Mouse (Mus musculus): ENCODE measurements around the gene Gpam.

Gpam gene

GRCm38 (mm10) chr19:55138506-55138905 lies 11.5 kb upstream of the Gpam start:
- DNase-seq (ENCODE audit: low read depth, low spot score): no peak

DNA sequence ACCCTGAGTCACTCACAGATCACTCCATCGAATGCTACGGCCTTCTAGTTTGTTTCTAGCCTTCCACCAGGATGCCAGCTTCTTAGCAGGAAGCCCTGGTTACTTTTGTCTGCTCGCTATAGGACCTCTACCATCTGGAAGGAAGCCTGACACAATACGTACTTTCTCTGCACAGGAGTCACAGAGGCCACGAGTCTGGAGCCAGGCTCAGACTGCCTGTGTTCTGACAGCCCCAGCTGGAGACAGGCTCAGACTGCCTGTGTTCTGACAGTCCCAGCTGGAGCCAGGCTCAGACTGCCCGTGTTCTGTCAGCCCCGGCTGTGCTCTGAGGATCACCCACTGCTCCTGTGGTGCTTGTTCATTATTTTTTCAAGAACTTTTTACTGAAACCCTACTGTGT lies 10.8 kb upstream of the Gpam start:
- DNase-seq (ENCODE audit: low read depth, low spot score): no peak

DNA sequence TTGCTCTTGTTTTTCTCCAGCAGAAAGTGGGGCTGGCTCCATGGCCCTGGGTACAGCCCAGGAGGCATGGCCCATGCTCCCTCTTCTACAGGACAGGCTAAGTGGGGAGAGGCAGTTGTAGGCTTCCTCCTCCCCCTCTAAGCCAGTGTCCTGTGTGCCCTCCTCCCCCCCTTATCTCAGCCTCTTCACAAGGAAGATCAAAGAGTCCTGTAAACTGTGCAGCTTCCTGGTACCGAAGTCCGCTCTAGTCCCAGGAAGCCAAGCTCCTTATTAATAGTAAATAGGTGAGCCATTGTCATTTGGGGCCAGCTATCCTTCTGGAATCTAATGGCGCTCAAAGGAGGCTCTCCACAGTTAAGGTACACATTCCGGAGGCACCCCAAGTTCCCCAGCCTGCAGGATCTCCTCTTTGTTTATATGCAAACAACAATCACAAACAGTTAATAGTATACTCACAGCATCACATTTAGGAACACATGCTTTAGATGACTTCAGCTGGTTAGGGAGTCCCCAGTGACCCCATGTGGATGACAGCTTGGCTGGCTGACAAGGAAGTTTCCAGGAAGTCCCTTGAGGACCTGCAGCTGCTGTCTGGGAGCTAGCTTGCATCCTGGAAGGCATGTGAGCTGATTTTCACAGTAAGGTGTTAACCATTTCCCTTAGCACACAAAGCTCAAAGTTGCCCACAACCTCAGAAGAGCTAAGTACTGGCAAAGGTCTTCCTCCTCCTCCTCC lies 9.8 kb upstream of the Gpam start:
- no peak for DNase-seq (ENCODE audit: low read depth, low spot score)

GRCm38 (mm10) chr19:55135918-55136317 lies 8.9 kb upstream of the Gpam start:
- no peak for DNase-seq (ENCODE audit: low read depth, low spot score)

DNA sequence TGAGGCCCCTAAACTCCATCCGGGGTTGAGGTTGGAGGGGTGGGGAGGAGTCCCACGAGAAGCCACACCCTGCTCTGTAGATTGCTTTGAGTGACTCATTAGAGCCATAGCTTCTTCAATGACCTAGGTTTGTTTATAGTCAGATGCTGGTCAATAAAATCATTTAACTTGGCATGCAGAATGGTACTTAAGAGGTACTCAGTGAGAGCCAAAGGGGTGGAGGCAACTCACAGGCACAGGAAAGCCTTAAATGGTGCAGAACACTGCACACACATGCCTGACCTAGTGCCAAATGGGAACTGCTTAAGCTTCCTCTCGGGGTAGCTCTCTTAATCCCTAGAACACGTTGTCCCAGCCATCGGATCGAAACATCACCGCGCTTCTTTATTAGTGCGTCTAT lies 7.5 kb upstream of the Gpam start:
- DNase-seq (ENCODE audit: low read depth, low spot score): no peak

DNA sequence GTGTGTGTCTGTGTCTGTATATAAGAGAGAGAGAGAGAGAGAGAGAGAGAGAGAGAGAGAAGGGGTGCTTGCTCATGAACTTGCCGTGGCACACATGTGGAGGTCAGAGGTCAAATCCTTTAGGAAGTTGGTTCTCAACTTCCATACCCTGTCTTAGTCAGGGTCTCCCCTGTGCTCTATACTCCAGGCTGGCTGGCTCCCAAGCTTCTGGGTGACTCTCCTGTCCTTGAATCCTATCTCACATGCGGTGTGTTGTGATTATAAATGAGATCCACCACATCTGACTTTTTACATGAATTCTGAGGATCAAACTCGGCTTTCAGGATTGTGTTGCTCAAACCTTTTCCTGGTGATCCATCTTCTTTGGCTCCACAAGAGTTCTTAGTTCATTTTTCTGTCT lies 5.4 kb upstream of the Gpam start:
- DNase-seq (ENCODE audit: low read depth, low spot score): no peak

GRCm38 (mm10) chr19:55131747-55132146 lies 4.7 kb upstream of the Gpam start:
- no peak for DNase-seq (ENCODE audit: low read depth, low spot score)

DNA sequence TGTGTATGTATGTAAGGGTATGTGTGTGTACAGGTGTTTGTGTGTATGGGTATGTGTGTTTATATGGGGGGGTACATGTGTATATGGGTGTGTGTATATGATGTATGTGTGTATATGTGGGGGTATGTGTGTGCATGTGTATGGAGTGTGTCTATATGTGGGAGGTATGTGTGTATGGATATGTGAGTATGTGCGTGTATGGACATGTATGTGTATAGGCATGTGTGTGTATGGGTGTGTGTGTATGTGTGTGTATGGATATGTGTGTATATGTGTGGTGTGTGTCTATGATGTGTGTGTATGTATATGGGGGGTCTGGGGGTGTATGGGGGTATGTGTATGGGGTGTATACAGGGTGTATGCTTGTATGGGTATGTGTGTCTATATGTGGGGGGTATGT lies 1.4 kb upstream of the Gpam start:
- DNase-seq (ENCODE audit: low read depth, low spot score): no peak

DNA sequence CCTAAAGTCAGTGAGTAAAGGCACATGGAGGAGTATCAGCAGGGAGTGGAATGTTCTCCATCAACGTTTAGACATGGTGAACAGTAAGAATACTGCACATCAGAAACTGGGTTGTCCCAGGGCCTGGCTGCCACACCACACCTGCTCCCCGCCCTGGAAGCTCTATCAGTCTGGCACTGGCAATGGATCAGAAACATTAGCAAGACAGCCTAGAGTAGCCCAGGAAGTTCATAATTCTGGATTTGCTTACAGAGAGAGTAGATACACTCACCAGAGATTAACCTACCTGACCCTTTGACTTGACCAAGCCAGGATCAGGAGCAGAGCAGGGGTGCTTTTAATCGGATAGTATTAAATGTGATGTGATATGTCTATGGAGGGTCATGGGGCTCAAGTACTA lies 1.6 kb downstream of the Gpam start:
- no peak for DNase-seq (ENCODE audit: low read depth, low spot score)

DNA sequence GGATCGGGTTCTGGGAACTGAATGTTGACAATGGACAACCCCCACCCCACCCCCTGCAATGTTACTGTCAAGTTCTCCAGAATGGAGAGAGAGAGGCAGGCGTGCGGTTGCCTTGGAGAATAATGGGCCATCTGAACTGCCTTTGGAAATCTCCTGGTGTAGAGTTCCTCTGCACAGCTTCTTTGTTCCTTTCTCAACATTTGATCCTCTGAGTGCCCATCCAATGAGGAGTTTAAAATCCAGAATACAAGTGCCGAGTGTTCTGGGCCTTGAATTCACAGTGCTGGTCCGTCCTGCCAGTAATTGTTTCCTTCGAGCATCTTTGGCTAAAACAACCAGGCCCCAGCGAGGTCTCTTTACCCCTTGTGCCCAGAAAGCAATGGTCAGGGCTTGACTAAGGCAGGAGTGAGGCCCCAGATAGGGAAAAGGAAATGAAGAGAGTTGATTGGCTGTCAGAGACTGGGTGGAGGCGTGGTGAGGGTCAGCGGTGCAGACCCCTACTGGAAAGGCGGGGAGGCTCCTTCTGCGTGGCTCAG lies 4.0 kb downstream of the Gpam start:
- DNase-seq (ENCODE audit: low read depth, low spot score): no peak

DNA sequence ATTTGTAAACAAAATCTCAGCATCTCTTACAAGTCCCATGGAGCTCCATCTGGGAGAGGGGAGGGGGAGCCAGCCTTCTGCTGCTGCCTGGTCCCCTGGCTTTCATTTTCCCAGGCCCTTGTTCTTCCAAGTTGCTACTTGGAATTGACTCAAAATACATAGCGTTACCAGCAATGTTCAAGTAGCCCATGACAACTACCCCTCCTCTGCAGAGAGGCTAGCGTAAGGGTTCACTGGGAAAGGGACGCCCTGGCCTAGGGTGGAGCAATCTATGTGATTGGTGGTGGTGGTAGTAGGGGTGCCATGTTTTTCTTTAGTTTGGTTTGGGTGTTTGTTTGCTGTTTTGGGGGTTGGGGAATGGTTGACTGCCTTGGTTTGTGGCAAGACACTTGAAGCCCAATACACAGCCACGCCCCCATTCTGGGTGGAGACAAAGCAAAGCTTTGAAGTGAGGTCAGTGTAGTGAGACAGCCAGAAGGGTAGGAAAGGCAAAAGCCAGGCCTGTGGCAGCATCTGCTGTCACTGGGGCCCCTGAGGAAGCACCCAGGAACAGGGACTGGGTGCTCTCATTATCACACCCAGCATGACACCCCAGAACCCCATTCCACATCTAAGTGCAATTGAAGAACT lies 4.6 kb downstream of the Gpam start:
- DNase-seq (ENCODE audit: low read depth, low spot score): no peak

- no peak for DNase-seq (ENCODE audit: low read depth, low spot score)
Observed at GRCm38 (mm10) chr19:55121836-55122235, 5.2 kb downstream of the Gpam start.

DNA sequence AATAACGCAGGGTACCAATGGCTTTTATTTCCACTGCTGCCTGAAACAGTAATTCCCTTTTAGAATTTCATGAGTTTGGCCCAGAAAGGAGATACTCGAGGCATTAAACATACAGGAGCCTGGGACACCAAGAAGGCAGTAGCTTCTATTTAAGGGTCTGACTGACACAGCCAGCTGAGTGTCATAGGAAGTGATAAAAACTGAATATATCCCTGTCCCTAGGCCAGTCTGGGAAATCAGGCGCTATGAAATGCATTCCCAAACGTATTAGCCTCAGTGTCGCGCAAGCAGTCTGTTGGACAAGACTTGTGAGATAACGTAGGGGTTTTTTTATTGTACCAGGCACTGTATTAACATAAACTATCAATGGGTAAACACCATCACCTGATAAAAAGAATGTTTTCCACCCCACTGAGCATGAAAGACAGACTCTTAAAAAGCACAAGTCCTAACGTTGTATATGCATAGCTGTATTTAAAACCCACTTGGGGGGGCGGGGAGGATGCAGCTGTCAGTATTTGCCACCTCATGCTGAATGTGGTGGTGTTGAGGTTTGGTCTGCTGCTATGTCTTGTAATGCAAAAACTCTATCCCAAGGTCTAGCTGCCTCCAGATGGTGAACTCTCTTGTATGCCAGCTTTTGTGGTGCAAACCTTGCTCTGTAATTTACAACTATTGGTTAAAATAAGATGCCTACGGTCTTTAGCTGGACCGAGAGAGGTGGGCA lies 6.4 kb downstream of the Gpam start:
- DNase-seq (ENCODE audit: low read depth, low spot score): no peak

GRCm38 (mm10) chr19:55119541-55119940 lies 7.5 kb downstream of the Gpam start:
- DNase-seq (ENCODE audit: low read depth, low spot score): no peak

DNA sequence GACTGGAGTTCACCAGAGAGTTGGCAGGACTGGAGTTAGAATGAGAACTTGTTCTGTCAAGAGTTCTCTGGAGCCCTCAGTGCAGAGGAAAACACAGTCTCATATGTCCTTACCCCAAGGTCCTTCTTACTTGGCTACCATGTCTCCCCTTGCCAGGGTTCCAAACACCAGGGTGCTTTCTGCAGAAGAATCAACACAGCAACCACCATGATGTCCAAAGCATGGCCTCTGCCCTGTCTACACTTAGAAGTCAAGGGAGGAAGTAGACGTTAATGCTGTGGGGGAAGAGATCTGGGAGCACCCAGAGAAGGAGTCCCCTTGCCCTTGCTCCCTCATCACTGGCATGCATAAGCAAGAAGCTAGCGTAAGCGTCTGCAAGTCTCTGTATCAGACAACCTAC lies 9.0 kb downstream of the Gpam start:
- DNase-seq (ENCODE audit: low read depth, low spot score): no peak

- no peak for DNase-seq (ENCODE audit: low read depth, low spot score)
Observed at GRCm38 (mm10) chr19:55117059-55117815, 9.8 kb downstream of the Gpam start.

DNA sequence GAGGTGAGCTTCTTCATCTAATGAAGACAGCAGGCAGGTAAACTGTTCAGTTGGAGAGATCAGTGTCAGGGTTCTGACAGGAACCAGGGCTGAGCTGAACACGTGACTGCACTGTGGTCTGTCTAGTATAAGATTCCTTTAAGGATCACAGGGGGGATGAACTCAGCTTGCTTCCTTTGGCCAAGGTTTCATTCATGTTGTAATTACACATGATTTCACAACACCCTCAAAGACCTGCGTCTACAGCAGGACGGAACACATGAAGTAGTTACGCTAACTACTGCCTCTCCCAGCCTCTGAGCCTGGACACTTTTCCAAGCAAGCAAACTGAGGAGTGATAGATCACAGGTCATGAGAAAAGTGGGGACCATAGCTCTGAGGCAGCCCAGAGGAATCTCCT lies 11.5 kb downstream of the Gpam start:
- DNase-seq (ENCODE audit: low read depth, low spot score): no peak

GRCm38 (mm10) chr19:55114825-55115395 lies 12.1 kb downstream of the Gpam start:
- no peak for DNase-seq (ENCODE audit: low read depth, low spot score)

DNA sequence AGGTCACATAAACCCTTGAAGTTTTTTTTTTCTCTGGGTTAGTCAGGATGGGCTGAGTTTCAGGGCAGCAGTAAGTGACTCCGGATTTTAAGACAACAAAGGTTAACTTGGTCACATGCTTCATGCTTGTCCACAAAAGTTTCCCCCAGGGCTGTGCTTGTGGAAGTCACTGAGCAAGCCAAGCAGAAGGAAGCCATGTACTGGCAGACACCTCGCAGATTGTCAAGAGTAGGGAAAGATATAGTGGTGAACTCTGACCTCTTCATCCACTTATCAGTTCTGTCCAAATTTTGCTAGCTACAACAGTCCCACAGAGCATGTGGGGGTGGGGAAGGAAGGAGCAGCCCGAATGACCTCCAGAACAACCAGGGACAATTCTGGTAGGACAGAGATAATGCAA lies 19.1 kb downstream of the Gpam start:
- no peak for DNase-seq (ENCODE audit: low read depth, low spot score)

GRCm38 (mm10) chr19:55105969-55106368 lies 21.1 kb downstream of the Gpam start:
- DNase-seq (ENCODE audit: low read depth, low spot score): no peak

- DNase-seq (ENCODE audit: low read depth, low spot score): no peak
Observed at GRCm38 (mm10) chr19:55103081-55103830, 23.8 kb downstream of the Gpam start.
